ENCODE assay signal across 12 mouse cellular contexts in the genomic region with DNA sequence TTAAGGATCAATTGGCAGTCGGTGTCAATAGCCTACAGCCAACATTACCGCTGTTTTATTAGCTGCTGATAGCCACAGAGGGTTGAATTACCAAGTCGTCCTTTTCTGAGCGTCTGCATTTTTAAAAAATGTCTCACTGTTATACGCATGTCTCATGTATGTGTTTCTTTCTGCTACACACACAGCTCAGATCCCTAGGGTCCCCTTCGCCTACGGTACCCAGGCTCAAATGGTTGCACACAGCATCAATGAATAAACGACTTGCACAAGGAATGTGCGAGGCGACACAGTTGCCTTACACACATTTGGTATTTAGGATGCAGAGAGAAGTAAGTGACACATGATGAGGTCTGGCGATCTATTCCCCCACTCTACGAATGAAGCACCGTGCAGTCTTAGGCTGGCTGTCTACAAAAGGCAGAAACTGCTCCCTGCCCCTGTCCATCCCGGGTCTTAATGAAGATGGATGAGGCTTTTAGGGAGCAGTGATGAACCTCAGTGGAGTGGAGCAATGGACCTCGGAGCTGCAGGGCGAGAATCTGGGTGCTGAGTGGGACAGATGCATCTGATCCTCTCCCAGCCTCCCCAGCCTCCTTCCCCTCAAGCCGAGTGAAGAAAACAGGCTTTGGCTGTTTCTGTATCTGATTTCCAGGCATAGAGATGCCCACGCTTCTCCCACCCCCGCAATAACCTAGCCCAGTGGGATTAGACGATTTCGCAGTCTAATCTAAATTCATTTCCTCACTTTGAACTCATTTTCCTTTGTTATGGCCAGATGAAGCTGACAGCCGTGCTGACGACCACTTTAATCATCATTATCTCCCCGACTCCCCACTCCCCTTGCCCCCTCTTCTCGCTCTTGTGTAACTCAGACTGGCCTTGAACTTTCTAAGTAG. TPM values are rescaled to one million over a fixed set of nuclear protein-coding genes. Genes with fewer than 3 reads are reported as not detected.
A peak's percentile ranks its signal among the peaks of the same experiment; 100 is the strongest.
DNase-seq lines count a peak whose midpoint lies in the region; ATAC-seq lines count a peak whose summit lies in the region.
"Had no signal": no experiment of that assay in that cellular context is flagged by ENCODE, and none has a peak within 500 bp of the region (broad histone marks: within the 10 kb centered on the region; RNA-seq: fewer than 3 reads in every experiment).

No protein-coding gene starts in this region.

- H3K4me2 ChIP-seq in hindbrain, embryonic 16.5 days (ENCODE audit: low read length) = peak overlapping the region; percentile 31
- H3K4me2 ChIP-seq in neural tube, embryonic 15.5 days = peak overlapping the region; percentile 47
- H3K4me2 ChIP-seq: heart, embryonic 15.5 days had no signal

- H3K27me3 ChIP-seq in heart, embryonic 10.5 days (ENCODE audit: insufficient read depth, poor library complexity, severe bottlenecking) = peaks cover 6% of the 10 kb centered on the region; the same call in 1 of the 2 replicates
- no peaks in the 10 kb centered on the region for H3K27me3 ChIP-seq in hindbrain, embryonic 16.5 days (replicated peaks; ENCODE audit: control insufficient read depth, insufficient read depth, low read length)
- H3K27me3 ChIP-seq in neural tube, embryonic 15.5 days (replicated peaks) = no peaks in the 10 kb centered on the region
- H3K27me3 ChIP-seq: heart, embryonic 15.5 days had no signal

- no peak for DNase-seq in heart, embryonic 10.5 days (ENCODE audit: low spot score)
- no peak for DNase-seq in heart, postnatal 14 days
- peak; percentile 23 for DNase-seq in right cerebral cortex, postnatal 25 days
- DNase-seq in right cerebral cortex, postnatal 10 days (ENCODE audit: low spot score in 2 of 2) = no peak
- DNase-seq in spleen, postnatal 10 days (ENCODE audit: low spot score in 2 of 2) = no peak
- DNase-seq in gastrocnemius, postnatal 25 days = no peak
- DNase-seq: cerebellum, postnatal 36 days; kidney, adult 2 months; lung, postnatal 14 days had no signal

- H3K4me3 ChIP-seq in heart, embryonic 10.5 days = no peak overlapping the region
- H3K4me3 ChIP-seq in hindbrain, embryonic 16.5 days (ENCODE audit: low read length) = no peak overlapping the region
- H3K4me3 ChIP-seq in neural tube, embryonic 15.5 days (replicated peaks) = peak overlapping the region; percentile 9; the same call in 1 of the 2 replicates
- H3K4me3 ChIP-seq: heart, embryonic 15.5 days had no signal

- no peaks in the 10 kb centered on the region for H3K9me3 ChIP-seq in heart, embryonic 10.5 days
- no peaks in the 10 kb centered on the region for H3K9me3 ChIP-seq in hindbrain, embryonic 16.5 days (ENCODE audit: control insufficient read depth, low read length)
- H3K9me3 ChIP-seq in neural tube, embryonic 15.5 days (replicated peaks) = no peaks in the 10 kb centered on the region
- H3K9me3 ChIP-seq: heart, embryonic 15.5 days had no signal

- intact Hi-C loops in heart, postnatal 14 days (cut with DNase I) = no loop called here

- 54% methylated on average over 25 of the region's 25 CpGs for WGBS in heart, embryonic 10.5 days
- 31% methylated on average over 25 of the region's 25 CpGs for WGBS in hindbrain, embryonic 16.5 days
- 16% methylated on average over 25 of the region's 25 CpGs for WGBS in neural tube, embryonic 15.5 days

- no peaks in the 10 kb centered on the region for H3K36me3 ChIP-seq in heart, embryonic 10.5 days
- no peaks in the 10 kb centered on the region for H3K36me3 ChIP-seq in hindbrain, embryonic 16.5 days (ENCODE audit: control insufficient read depth, insufficient read depth, low read length)
- H3K36me3 ChIP-seq in neural tube, embryonic 15.5 days = no peaks in the 10 kb centered on the region
- H3K36me3 ChIP-seq: heart, embryonic 15.5 days had no signal

- H3K4me1 ChIP-seq in heart, embryonic 10.5 days = peaks cover 43% of the 10 kb centered on the region
- H3K4me1 ChIP-seq in hindbrain, embryonic 16.5 days (ENCODE audit: control insufficient read depth, insufficient read depth, low read depth, low read length) = peaks cover 11% of the 10 kb centered on the region
- H3K4me1 ChIP-seq in neural tube, embryonic 15.5 days = peaks cover 16% of the 10 kb centered on the region

- ATAC-seq in hindbrain, embryonic 16.5 days = peak; percentile 71
- ATAC-seq in neural tube, embryonic 15.5 days (ENCODE audit: low FRiP score) = peak; percentile 54

- H3K9ac ChIP-seq in hindbrain, embryonic 16.5 days (ENCODE audit: low read depth, low read length) = peak overlapping the region; percentile 39; the same call in 1 of the 2 replicates
- peak overlapping the region; percentile 14; the same call in 1 of the 2 replicates for H3K9ac ChIP-seq in neural tube, embryonic 15.5 days (replicated peaks)
- H3K9ac ChIP-seq: heart, embryonic 15.5 days had no signal

- H3K27ac ChIP-seq in heart, embryonic 10.5 days = peak overlapping the region; percentile 10; the same call in 1 of the 2 replicates
- H3K27ac ChIP-seq in hindbrain, embryonic 16.5 days (ENCODE audit: low read depth, low read length) = no peak overlapping the region
- peak overlapping the region; percentile 60; the same call in 1 of the 2 replicates for H3K27ac ChIP-seq in neural tube, embryonic 15.5 days (replicated peaks)
- H3K27ac ChIP-seq: heart, embryonic 15.5 days had no signal

RNA-seq across cellular contexts. Expression of gene Slc44a3, which starts 48.7 kb away (rescaled TPM):
- 1.1 and 1.3 TPM in 2 replicates for polyA plus RNA-seq in heart, embryonic 10.5 days (2016; fragmentation: Nextera tagmentation; extraction: Ambion mirVana)
- under 1 TPM; 0.10 to 0.24 TPM for total RNA-seq in heart, postnatal 14 days (2021)
- 0.51 and 0.59 TPM in 2 replicates for polyA plus RNA-seq in hindbrain, embryonic 16.5 days (2015; fragmentation: Nextera tagmentation; extraction: Ambion mirVana)
- polyA plus RNA-seq in neural tube, embryonic 15.5 days (2015; fragmentation: Nextera tagmentation; extraction: Ambion mirVana) = 1.2 and 2.9 TPM in 2 replicates
- total RNA-seq in gastrocnemius, postnatal 25 days (2021) = under 1 TPM in 1 of 2 experiments, not detected in 1; 0.40 TPM

RNA-seq across cellular contexts. Expression of gene Cnn3, which starts 57.2 kb away (rescaled TPM):
- polyA plus RNA-seq in heart, embryonic 10.5 days (2016; fragmentation: Nextera tagmentation; extraction: Ambion mirVana) = 493 and 655 TPM in 2 replicates
- 10 to 100 TPM; 68.1 to 74.9 TPM for total RNA-seq in heart, postnatal 14 days (2021)
- polyA plus RNA-seq in hindbrain, embryonic 16.5 days (2015; fragmentation: Nextera tagmentation; extraction: Ambion mirVana) = 395 and 417 TPM in 2 replicates
- polyA plus RNA-seq in neural tube, embryonic 15.5 days (2015; fragmentation: Nextera tagmentation; extraction: Ambion mirVana) = 381 and 465 TPM in 2 replicates
- total RNA-seq in gastrocnemius, postnatal 25 days (2021) = 10 to 100 TPM; 28.0 to 29.2 TPM
